ENCODE assay signal across 18 mouse cellular contexts in the genomic region with DNA sequence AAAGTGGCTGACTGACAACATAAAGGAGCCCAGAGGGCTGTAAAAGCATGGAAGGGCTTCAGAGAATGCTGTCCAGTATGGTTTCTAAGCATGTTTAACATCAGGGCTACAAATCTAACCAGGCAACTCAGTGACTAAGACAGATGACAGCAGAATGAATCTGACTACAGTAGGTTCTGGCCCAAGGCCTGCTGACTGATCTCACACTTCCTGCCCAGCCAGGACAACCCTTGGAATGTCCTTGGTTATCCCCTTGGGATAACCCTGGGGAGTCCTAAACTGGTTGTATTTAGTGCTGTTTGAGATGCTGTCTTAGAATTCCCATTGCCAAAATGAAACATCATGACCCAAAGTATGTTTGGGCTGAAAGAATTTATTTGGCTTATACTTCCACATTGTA. TPM values are rescaled to one million over a fixed set of nuclear protein-coding genes. Genes with fewer than 3 reads are reported as not detected.
"Had no signal": no experiment of that assay in that cellular context is flagged by ENCODE, and none has a peak within 500 bp of the region (broad histone marks: within the 10 kb centered on the region; RNA-seq: fewer than 3 reads in every experiment).

No protein-coding gene starts in this region.

- H3K36me3 ChIP-seq: limb, embryonic 13.5 days; midbrain, embryonic 13.5 days; neural tube, embryonic 15.5 days had no signal

- H3K27me3 ChIP-seq: limb, embryonic 13.5 days; midbrain, embryonic 13.5 days; neural tube, embryonic 15.5 days had no signal

- H3K9me3 ChIP-seq: limb, embryonic 13.5 days; midbrain, embryonic 13.5 days; neural tube, embryonic 15.5 days had no signal

- ATAC-seq: midbrain, embryonic 13.5 days had no signal

- DNase-seq: kidney, postnatal 36 days; layer of hippocampus, adult 9-11 months; layer of hippocampus, postnatal 36 days; left cerebral cortex, postnatal 4 days; lung, adult 18-20 months; right cerebral cortex, adult 18-20 months; right cerebral cortex, postnatal 25 days had no signal

- H3K27ac ChIP-seq: limb, embryonic 13.5 days; liver, embryonic 14.5 days; midbrain, embryonic 13.5 days; neural tube, embryonic 15.5 days; stomach, postnatal 0 days had no signal

- H3K4me2 ChIP-seq: limb, embryonic 13.5 days; midbrain, embryonic 13.5 days; neural tube, embryonic 15.5 days had no signal

- H3K9ac ChIP-seq: limb, embryonic 13.5 days; liver, embryonic 14.5 days; midbrain, embryonic 13.5 days; neural tube, embryonic 15.5 days had no signal

- H3K4me3 ChIP-seq: limb, embryonic 13.5 days; midbrain, embryonic 13.5 days; myocyte; neural tube, embryonic 15.5 days had no signal

RNA-seq across cellular contexts. Expression of a gene that starts 19.7 kb away (rescaled TPM):
- total RNA-seq: megakaryocyte-erythroid progenitor cell, adult 5-6 weeks had no signal
- polyA plus RNA-seq: myocyte had no signal

RNA-seq across cellular contexts. Expression of a gene that starts 56.0 kb away (rescaled TPM):
- total RNA-seq: layer of hippocampus, adult 18-20 months; layer of hippocampus, postnatal 36 days; left cerebral cortex, postnatal 10 days; left cerebral cortex, postnatal 4 days; megakaryocyte-erythroid progenitor cell, adult 5-6 weeks had no signal
- polyA plus RNA-seq: limb, embryonic 13.5 days; liver, adult 2 months; midbrain, embryonic 13.5 days; myocyte; neural tube, embryonic 11.5 days; neural tube, embryonic 15.5 days; stomach, postnatal 0 days had no signal
